Mouse (Mus musculus): ENCODE results near the gene Abraxas2.

GRCm38 (mm10) chr7:132898234-132898633 lies 39.2 kb downstream of the Abraxas2 start:
- TF ChIP-seq POLR2A (IDR thresholded peaks at IDR 0.05; ENCODE audit: insufficient read length, low read depth) (no peak), TCF3 (IDR thresholded peaks at IDR 0.05; ENCODE audit: insufficient read length, low read depth) (no peak)

All from myocyte (in vitro differentiated cells).